Mouse (Mus musculus): ENCODE results near the gene Pigk.

- TF ChIP-seq POU5F1 (IDR thresholded peaks at IDR 0.05; ENCODE audit: borderline replicate concordance, low read length) (no peak), CTCF (conservative IDR thresholded peaks at IDR 0.05; ENCODE audit: low read length) (no peak), NANOG (IDR thresholded peaks at IDR 0.05; ENCODE audit: borderline replicate concordance, low read length) (no peak)
Measured at GRCm38 (mm10) chr3:152993608-152994007, 279.7 kb downstream of the Pigk start.
